Mouse (Mus musculus): ENCODE results near the gene Slc36a2. TPM values are rescaled to one million over a fixed set of nuclear protein-coding genes. Genes with fewer than 3 reads are reported as not detected.
"Not testable (repeated sequence)": the region's sequence is repeated elsewhere in the genome, so short reads cannot be mapped to it uniquely, and the experiment has no call there.

Slc36a2 gene
- polyA plus RNA-seq, 1 experiment: 2.9 TPM

DNA sequence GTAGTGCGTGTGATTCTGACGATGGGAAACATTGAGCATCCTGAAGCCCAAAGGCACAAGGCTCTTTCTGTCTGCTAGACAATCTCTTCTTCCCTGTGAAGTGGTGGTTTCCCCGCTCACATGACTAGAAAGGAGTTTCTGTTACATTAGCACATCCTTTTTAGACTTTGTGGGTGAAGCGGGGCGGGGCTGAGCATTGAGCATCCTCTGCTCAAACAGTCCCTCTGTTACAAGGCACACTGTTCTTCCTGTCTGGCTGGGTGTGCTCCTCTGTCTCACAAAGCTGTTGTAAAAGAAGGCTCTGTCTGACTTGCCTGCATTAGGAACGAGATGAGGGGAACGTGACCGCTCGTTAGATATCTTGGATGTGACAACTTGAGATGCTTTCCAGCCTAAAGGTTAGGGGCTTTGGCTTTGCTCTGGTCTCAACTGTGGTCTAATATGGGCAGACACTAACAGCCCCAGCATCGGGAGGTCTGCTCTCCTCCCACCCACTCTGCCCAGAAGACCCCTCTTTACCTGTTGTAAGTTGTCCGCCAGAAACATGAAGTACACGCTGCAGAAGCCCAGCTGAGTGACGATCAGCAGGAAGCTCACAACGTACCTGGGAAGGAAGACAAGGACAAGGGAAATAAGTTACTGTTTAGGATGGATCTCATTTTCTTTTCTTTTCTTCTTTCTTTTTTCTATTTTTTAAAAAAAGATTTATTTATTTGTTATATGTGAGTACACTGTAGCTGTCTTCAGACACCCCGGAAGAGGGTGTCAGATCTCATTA lies 47.9 kb downstream of the Slc36a2 start:
- 68% methylated on average over 15 of the region's 15 CpGs for WGBS
- DNase-seq (ENCODE audit: low read depth, low spot score): no peak

DNA sequence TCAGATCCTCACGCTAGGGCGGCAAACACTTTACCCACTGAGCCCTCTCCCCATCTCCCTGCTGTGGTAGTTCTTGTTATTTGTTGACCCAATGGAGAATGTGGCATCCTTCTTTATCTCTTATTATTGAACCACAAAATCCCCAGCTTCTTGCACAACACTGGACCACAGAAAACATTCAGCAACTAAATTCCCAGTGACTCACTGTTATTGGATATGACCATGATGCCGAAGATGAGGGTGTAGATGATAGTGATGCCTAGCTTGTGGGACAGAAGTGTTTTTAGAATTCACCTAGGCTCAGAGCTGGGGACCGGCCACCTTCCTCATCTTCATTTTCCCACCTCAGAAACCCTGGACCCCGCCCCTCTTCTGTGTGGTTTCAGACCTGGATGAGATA lies 50.0 kb downstream of the Slc36a2 start:
- DNase-seq (ENCODE audit: low read depth, low spot score): no peak
- 89% methylated on average over 5 of the region's 5 CpGs for WGBS

DNA sequence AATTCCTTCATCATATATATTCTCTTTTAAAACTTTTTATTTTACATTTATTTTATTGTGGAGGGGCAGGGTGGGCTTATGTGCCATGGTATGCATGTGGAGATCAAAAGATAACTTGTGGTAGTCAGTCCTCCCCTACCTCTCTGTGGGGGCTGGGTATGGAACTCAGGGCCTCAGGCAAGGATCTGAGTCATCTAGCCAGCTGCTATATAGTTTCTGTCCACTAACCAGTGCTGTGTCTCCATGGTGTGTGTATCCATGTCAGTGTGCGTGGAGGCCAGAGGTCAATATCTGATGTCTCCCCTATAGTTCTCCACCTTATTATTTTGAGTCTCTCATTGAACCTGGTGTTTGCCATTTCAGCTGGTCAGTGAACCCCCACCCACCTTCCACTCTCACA lies 50.5 kb downstream of the Slc36a2 start:
- WGBS: 97% methylated on average over 1 of the region's 1 CpGs

DNA sequence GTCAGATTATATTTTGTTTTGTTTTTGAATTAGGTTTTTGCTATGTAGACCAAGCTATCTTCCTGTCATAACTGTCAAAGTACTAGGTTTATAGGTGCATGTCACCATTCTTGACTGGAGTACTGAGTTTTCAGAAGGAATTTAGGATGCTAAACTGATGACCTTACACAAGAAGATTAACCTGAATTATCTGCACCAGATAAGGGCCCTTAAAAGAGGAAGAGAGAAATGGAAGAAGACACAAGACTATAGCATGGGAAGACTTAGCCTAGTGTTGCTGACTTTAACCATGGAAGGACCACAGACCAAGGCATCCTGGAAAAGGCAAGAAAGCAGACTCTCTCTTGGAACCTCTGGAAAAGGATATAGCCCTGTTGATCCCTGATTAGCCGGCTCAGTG lies 51.7 kb downstream of the Slc36a2 start:
- WGBS: 95% methylated on average over 1 of the region's 1 CpGs
- no peak for DNase-seq (ENCODE audit: low read depth, low spot score)

More for the DNA sequence above, 50.5 kb downstream of the Slc36a2 start:
- DNase-seq (ENCODE audit: low read depth, low spot score): no peak

DNA sequence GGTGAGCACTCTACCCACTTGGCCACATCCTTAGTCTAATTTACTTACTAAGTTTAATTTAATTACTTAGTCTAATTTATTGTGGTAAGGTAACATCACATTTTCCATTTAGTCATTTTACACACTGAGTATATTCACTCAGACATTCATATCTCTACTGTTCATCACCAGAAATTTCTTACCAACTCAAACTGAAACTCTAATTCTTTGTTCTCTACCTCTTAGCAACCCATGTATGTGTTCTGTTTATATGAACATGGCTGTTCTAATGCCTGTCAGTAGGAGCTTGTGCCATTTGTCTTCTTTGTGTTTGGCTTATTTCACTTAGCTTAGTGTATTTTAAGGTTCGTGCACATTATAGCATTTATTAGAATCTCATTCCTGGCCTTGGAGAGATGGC lies 52.9 kb downstream of the Slc36a2 start:
- no peak for DNase-seq (ENCODE audit: low read depth, low spot score)
- WGBS: 68% methylated on average over 1 of the region's 1 CpGs

DNA sequence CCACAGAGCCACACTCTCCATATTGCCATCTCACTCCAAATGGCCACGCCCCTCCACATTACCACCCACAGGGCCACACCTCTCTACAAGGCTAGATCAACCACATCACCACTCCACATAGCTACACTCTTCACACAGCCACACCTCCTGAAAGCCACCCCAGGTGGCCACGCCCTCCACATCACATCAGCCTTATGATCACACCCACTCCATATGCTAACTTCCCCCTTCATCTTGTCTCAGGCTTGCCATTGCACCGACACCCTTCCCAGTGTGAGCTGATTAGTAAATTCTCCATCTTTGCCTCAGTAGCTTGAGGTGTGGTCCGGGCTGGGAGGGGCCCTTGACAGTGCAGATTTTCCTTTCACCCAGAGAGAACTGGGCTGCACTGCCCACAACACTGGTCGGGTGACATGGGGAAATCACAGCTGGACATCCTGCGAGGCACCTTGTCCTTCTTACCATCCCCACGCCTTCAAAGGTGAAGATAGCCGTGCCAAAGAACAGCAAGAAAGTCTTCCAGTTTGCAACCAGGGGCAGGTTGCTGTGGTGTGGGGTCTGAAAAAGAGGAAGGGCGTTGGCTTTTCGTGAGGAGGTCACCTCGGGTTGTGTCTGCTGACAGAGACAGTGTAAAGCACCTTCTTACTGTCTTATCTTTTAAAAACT lies 53.7 kb downstream of the Slc36a2 start:
- 79% methylated on average over 11 of the region's 11 CpGs for WGBS
- DNase-seq (ENCODE audit: low read depth, low spot score): no peak

DNA sequence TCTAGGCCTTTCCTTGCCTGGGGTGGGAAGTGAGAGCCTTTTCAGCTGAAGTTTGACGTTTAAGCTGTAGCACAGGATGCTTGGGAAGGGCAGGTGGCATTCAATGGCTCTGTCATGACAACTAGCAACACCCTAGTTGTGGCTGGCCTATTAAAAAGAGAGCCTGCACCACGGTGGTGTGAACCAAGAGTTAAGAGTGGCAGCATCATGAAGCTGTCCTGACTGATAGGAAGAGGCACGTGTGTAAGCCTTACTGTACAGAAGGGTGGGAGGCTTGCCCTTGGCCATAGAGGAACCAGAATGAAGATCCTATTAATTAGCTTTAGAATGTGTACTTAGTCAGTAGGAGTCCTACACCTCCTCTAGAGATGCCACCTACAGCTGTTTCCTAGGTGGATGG lies 56.5 kb downstream of the Slc36a2 start:
- no peak for DNase-seq (ENCODE audit: low read depth, low spot score)
- 77% methylated on average over 3 of the region's 3 CpGs for WGBS

DNA sequence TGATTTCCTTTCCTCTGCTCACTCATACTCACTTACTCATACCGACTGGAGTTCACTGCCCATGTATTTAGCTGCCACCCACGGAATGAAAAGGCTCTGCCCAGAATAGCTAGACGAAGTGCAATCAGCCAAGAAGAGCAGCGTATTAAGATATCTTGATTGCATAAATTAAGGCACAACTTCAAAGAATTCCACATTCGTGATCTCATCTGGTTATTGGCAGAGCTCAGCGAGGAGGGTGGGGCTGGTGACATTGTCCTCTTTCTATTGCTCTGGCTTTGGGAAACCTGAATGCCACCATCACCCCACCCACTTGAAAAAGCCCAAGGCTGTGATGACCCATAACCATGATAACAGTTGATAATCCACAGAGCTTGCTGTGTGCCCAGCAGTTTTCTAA lies 56.9 kb downstream of the Slc36a2 start:
- no peak for DNase-seq (ENCODE audit: low read depth, low spot score)
- 26% methylated on average over 6 of the region's 6 CpGs for WGBS

DNA sequence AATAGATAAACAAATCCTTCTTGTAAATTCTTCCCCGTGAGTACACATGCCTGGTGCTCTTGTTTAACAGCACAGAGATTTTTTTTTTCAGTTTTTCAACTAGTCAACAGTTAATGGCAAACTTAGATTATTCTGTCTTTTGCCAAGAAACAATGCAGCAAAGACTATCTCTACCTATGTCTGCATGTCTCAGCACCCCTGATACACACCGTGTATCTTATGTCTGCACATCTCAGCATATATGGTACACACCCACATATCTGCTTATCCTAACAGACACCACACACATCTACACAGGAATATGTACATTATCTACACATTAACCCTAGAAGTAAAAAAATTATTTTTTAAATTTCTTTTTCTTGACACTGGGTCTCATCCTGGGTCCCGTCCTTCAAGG lies 58.2 kb downstream of the Slc36a2 start:
- WGBS: 47% methylated on average over 3 of the region's 3 CpGs
- no peak for DNase-seq (ENCODE audit: low read depth, low spot score)

DNA sequence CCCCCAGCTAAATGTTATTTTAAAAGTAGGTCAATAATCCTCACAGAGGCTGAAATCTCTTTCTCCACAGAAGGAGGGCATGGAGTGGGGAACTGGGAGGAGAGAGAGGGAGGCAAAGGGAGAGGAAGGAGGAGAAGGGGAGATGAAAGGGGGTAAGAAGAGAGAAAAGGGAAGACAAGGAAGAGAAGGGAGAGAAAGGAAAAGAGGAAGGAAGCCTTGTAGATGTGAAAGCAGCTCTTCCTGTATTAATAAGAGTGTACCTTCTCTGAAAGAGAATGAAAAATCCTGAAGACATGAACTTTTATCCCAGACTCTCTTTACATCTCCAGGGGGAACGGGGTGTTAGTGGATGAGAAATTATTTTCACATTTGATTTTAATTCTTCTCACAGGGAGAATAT lies 63.4 kb downstream of the Slc36a2 start:
- no peak for DNase-seq (ENCODE audit: low read depth, low spot score)
- WGBS: 88% methylated on average over 1 of the region's 1 CpGs

DNA sequence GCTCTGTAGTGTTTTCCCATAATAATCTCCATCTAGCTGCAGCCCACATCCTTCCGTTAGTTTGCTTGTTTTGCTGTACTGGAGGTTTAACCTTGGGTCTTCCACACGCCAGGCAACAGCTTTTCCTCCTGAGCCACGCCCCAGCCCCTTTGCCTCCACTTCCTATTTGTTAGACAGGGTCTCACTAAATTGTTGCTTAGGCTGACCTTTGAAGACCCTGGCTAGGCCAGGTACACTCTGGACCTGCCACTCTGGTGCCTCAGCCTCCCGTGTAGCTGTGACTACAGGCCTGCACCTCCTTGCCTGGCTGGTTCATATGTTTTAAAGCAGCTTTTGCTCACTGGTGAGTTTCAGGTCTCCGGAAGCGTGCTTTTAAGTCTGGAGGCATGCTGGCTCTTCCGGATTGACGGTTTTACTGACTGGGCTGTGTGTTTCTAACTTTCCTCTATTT lies 64.0 kb downstream of the Slc36a2 start:
- no peak for DNase-seq (ENCODE audit: low read depth, low spot score)
- WGBS: 70% methylated on average over 8 of the region's 8 CpGs

DNA sequence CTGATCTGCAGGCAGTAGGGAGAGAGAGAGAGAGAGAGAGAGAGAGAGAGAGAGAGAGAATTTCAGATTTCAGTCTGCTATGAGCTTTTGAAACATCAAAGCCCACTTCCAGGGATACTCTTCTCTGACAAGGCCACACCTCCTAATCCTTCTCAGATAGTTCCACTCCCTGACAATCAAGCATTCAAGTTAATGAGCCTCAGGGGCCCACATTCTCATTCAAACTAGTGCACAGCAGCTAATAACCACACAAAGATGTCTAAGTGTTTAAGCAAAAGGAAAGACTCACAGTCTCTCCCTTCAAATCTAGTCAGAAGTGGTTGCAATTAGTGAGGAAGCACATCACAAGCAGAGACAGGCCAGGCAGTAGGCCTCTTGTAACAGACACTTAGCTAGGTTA lies 64.6 kb downstream of the Slc36a2 start:
- DNase-seq (ENCODE audit: low read depth, low spot score): no peak

DNA sequence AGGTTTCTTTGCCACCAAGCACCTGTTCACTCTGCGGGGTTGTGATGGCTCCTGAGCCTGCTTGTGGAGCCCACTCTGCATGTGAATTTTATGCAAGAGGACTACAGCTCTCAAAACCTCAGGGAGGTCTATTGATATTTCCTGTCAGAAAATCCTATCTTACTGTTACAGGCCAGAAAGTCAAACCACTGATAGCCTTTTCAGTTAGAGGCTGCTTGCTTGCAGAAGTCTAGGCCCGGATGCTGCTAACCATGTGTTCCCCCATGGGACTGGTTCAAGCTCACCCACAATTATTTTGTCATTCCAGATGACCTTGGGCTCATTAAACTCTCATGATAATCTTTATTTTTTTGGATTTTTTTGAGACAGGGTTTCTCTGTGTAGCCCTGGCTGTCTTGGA lies 67.8 kb downstream of the Slc36a2 start:
- WGBS: 92% methylated on average over 2 of the region's 2 CpGs

DNA sequence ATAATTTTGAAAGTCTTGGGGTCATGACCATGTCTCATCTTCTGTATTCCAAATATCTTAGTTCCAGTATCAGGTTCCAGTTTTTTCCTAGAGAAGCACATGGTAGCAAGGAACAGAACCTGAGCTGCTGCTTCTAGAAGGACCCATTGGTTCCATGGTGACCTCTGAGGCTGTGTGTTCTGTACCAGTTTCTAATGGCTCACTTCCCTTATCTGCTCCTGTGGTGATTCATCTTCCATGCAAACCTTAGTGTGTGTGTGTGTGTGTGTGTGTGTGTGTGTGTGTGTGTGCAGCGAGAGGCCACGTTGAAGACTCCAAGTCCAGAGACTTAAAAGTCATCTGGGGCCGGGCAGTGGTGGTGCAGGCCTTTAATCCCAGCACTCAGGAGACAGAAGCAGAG lies 68.9 kb downstream of the Slc36a2 start:
- no peak for DNase-seq (ENCODE audit: low read depth, low spot score)
- 79% methylated on average over 3 of the region's 3 CpGs for WGBS

More for the DNA sequence above, 67.8 kb downstream of the Slc36a2 start:
- no peak for DNase-seq (ENCODE audit: low read depth, low spot score)

DNA sequence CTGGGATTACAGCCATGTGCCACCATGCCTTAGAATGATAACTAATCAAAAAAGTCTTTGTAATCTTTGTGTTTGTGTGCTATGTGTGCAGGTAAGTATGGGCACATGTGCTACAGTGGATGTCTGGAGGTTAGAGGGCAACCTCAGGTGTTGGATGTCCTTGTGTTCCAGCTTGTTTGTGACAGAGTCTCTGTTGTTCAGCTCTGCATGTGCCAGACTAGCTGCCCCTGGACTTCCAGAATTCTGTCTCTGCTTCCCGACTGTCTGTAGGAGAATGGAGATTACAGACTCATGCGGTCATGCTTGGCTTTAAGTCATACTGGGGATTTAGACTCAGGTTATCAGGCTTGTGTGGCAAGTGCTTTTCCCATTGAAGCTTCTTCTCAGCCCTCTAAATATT lies 70.6 kb downstream of the Slc36a2 start:
- 78% methylated on average over 2 of the region's 2 CpGs for WGBS
- DNase-seq (ENCODE audit: low read depth, low spot score): no peak

DNA sequence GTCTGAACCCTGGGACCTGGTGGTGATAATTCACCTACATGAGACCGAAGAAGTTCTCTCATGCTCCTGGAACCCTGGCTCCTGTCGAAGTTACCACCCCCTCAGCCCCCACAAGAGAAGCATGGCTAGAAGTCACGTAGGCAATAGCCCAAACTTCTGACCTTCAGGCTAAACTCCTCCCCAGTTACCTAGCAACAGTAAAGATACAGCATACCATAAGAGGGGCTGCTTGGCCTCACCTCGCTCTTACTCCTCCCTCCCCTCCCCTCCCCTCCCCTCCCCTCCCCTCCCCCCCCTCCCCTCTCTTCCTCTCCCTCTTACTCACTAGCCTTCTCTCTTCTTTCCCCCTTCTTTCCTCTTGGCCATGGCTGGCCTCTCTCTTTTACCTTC lies 71.0 kb downstream of the Slc36a2 start:
- WGBS: 47% methylated on average over 4 of the region's 4 CpGs

DNA sequence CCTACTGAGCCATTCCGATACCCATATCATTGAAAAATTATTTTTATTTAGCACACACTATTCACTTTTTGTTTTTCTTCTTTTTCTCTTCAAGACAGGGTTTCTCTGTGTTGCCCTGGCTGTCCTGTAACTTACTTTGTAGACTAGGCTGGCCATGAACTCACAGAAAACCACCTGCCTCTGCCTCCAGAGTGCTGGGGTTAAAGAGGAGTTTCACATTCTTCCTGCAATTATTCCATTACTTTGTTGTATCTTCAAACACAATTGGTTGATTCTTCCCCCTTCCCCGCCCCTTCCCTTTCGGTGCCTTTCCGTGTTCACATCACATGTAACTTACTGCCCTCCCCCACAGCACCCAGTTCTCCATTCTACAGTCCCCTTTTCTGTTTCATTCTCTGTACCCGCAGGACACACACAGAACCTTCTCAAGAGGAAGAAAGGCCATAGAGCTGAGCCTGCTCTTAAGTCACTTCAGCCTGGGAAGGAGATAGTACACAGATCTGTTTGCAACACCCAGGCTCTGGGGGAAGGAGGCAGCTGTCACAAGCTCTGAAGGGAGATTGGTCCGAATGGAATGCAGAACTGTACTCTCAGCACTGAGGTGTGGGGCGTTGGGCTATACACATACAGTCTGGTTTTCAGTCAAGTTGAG lies 71.5 kb downstream of the Slc36a2 start:
- WGBS: 54% methylated on average over 7 of the region's 7 CpGs
- no peak for DNase-seq (ENCODE audit: low read depth, low spot score)

More for the DNA sequence above, 71.0 kb downstream of the Slc36a2 start:
- not testable (repeated sequence) for DNase-seq (ENCODE audit: low read depth, low spot score)

DNA sequence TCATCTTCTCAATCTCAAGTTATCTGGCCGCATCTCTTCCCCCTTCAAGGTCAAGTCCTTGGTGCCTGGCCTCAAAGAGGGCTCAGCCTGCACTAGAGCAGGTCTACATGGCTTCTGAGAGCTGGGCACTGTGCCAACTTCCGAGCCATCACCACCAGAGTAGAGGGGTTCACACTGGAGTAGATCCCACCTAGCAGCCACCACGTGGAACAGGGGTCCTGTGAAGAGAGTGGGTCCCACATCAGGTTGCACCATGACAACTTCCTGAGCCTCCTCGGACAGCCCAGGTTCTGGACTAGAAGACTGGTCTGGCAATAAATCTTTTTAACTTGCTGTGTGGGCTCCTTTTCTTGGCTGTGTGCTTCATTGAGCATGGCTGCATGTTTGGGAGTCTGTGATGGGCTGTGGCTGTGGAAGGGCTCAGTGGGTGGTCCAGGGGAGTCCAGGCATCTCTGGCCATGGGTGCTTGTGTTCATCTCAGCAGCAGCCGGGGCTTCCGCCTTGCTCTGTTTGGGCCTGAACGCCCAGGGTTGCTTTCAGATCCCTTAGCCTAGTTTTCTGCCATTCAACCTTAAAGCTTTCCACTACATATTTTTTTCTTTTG lies 74.2 kb downstream of the Slc36a2 start:
- WGBS: 72% methylated on average over 7 of the region's 7 CpGs
- no peak for DNase-seq (ENCODE audit: low read depth, low spot score)

DNA sequence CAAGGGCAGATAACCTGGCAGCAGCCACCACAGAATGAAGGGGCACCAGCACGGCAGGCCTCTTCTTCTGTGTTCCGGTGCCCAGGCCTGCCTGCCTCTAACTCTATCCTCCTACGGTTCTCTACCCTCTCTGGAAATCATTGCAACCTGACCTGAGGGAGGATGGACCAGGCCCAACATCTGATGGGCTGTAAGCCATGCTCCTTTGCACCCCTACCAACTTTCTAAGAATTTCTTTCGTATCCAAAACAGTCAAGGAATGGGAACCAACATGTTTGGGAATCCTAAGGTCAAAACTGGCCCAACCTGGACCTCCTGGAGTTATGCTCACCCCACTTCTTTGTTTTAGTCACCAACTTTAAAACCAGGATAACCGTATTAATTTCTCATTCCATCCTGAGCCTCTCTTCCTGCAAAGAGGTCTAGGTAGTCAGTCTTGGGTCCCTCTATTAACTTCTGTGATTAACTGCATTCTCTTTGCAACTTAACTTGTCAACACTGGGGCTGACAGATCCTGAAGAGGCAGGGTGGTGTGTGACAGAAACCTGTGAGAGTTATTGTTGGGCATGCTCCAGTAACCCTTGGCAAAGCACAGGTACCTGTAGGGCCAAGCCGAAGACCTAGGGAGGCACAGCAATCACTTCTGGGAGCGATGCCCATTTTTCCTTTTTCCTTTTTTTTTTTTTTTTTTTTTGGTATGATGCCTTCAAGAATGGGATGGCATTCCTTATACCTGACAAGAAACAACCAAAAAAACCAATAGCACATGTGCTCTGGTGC lies 75.2 kb downstream of the Slc36a2 start:
- DNase-seq (ENCODE audit: low read depth, low spot score): no peak
- 81% methylated on average over 7 of the region's 7 CpGs for WGBS
